Mouse (Mus musculus) kidney, adult 2 months (tissue): ENCODE data around the gene Ilf2.

ENCODE experiments used
- CTCF ChIP-seq: fragments of 200-500 bp; conservative IDR thresholded peaks from 2 replicates; pipeline ENCODE4 v1.5.1; 2011; ENCODE audit warnings: low read depth, mild to moderate bottlenecking, control low read depth, low read length, moderate library complexity, mixed read lengths; ENCODE audit not compliant: insufficient read depth, insufficient read length
- POLR2A ChIP-seq: fragments of 200-500 bp; IDR thresholded peaks from one replicate; pipeline ENCODE4 v1.6.1; 2011; ENCODE audit warnings: low read depth, low read length, control low read depth

- TF ChIP-seq CTCF (no peak), POLR2A (peak; percentile 4)
Observed at GRCm38 (mm10) chr3:90446389-90447122, 29.4 kb upstream of the Ilf2 start.
